Mouse (Mus musculus): Measurements from ENCODE around the gene Olfr111. TPM values are rescaled to one million over a fixed set of nuclear protein-coding genes. Genes with fewer than 3 reads are reported as not detected.

The Olfr111 gene
- polyA plus RNA-seq, 1 experiment from 2014 or later: not detected

GRCm38 (mm10) chr17:37543800-37544435 lies 36.1 kb downstream of the Olfr111 start:
- H3K27ac ChIP-seq (ENCODE audit: low read length): no peak overlapping the region
- no peaks in the 10 kb centered on the region for H3K4me1 ChIP-seq (replicated peaks; ENCODE audit: control insufficient read depth, insufficient read depth, low read length)
- no peak overlapping the region for H3K9ac ChIP-seq (replicated peaks; ENCODE audit: low read depth, low read length)
- no peak overlapping the region for H3K4me3 ChIP-seq (replicated peaks; ENCODE audit: low read length)
- no peaks in the 10 kb centered on the region for H3K36me3 ChIP-seq (ENCODE audit: control insufficient read depth, insufficient read depth)
- 37% methylated on average over 3 of the region's 3 CpGs for WGBS
- no peak overlapping the region for H3K4me2 ChIP-seq (ENCODE audit: low read length)
- no peaks in the 10 kb centered on the region for H3K9me3 ChIP-seq (ENCODE audit: control insufficient read depth, low read length)
- H3K27me3 ChIP-seq (replicated peaks; ENCODE audit: control insufficient read depth, insufficient read depth, low read length): no peaks in the 10 kb centered on the region
- no peak for ATAC-seq

GRCm38 (mm10) chr17:37558913-37559615 lies 51.2 kb downstream of the Olfr111 start:
- Histone ChIP-seq H3K36me3 (ENCODE audit: control insufficient read depth, insufficient read depth) (no peaks in the 10 kb centered on the region), H3K27ac (ENCODE audit: low read length) (no peak overlapping the region), H3K4me2 (ENCODE audit: low read length) (no peak overlapping the region), H3K9me3 (ENCODE audit: control insufficient read depth, low read length) (no peaks in the 10 kb centered on the region), H3K27me3 (replicated peaks; ENCODE audit: control insufficient read depth, insufficient read depth, low read length) (no peaks in the 10 kb centered on the region), H3K4me3 (replicated peaks; ENCODE audit: low read length) (no peak overlapping the region), H3K9ac (replicated peaks; ENCODE audit: low read depth, low read length) (no peak overlapping the region), H3K4me1 (replicated peaks; ENCODE audit: control insufficient read depth, insufficient read depth, low read length) (no peaks in the 10 kb centered on the region)
- no peak for ATAC-seq
- WGBS: 56% methylated on average over 1 of the region's 1 CpGs

- Histone ChIP-seq H3K9ac (replicated peaks; ENCODE audit: low read depth, low read length) (no peak within 1 kb of the TSS), H3K27ac (ENCODE audit: low read length) (no peak within 1 kb of the TSS), H3K4me3 (replicated peaks; ENCODE audit: low read length) (no peak within 1 kb of the TSS), H3K4me1 (replicated peaks; ENCODE audit: control insufficient read depth, insufficient read depth, low read length) (no peaks in the 10 kb centered on the region), H3K36me3 (ENCODE audit: control insufficient read depth, insufficient read depth) (no peaks in the 10 kb centered on the region), H3K4me2 (ENCODE audit: low read length) (no peak within 1 kb of the TSS), H3K27me3 (replicated peaks; ENCODE audit: control insufficient read depth, insufficient read depth, low read length) (no peaks in the 10 kb centered on the region), H3K9me3 (ENCODE audit: control insufficient read depth, low read length) (no peaks in the 10 kb centered on the region)
- ATAC-seq: no peak
These were observed 61.5 kb downstream of the Olfr111 start, which contains the start of gene Olfr112 for GRCm38 (mm10) chr17:37569351-37569750. Gene Olfr112, minus strand, starts transcription at chr17:37569451.

GRCm38 (mm10) chr17:37577563-37577962 lies 69.7 kb downstream of the Olfr111 start, which contains the start of gene Olfr113:
Gene Olfr113, minus strand, starts transcription at chr17:37577663.
- ATAC-seq: no peak
- Histone ChIP-seq H3K36me3 (ENCODE audit: control insufficient read depth, insufficient read depth) (no peaks in the 10 kb centered on the region), H3K4me2 (ENCODE audit: low read length) (no peak within 1 kb of the TSS), H3K27ac (ENCODE audit: low read length) (no peak within 1 kb of the TSS), H3K27me3 (replicated peaks; ENCODE audit: control insufficient read depth, insufficient read depth, low read length) (no peaks in the 10 kb centered on the region), H3K4me1 (replicated peaks; ENCODE audit: control insufficient read depth, insufficient read depth, low read length) (no peaks in the 10 kb centered on the region), H3K9ac (replicated peaks; ENCODE audit: low read depth, low read length) (no peak within 1 kb of the TSS), H3K4me3 (replicated peaks; ENCODE audit: low read length) (no peak within 1 kb of the TSS), H3K9me3 (ENCODE audit: control insufficient read depth, low read length) (no peaks in the 10 kb centered on the region)

Other genes with a start within 250 kb of the Olfr111 start
- gene Olfr98, start 244.3 kb upstream of the Olfr111 start, polyA plus RNA-seq (2015; fragmentation: Nextera tagmentation; extraction: Ambion mirVana): not detected in 2 replicates
- gene H2-M3, start 237.8 kb upstream of the Olfr111 start, polyA plus RNA-seq (2015; fragmentation: Nextera tagmentation; extraction: Ambion mirVana): 0.67 and 0.81 TPM in 2 replicates
- gene Olfr99, start 224.6 kb upstream of the Olfr111 start, polyA plus RNA-seq (2015; fragmentation: Nextera tagmentation; extraction: Ambion mirVana): not detected in 2 replicates
- gene Olfr101, start 203.7 kb upstream of the Olfr111 start, polyA plus RNA-seq (2015; fragmentation: Nextera tagmentation; extraction: Ambion mirVana): not detected in 2 replicates
- gene Olfr102, start 191.0 kb upstream of the Olfr111 start, polyA plus RNA-seq (2015; fragmentation: Nextera tagmentation; extraction: Ambion mirVana): not detected in 2 replicates
- gene Olfr103, start 168.3 kb upstream of the Olfr111 start, polyA plus RNA-seq (2015; fragmentation: Nextera tagmentation; extraction: Ambion mirVana): not detected in 2 replicates
- not detected in 2 replicates for gene Olfr104-ps, start 148.4 kb upstream of the Olfr111 start, polyA plus RNA-seq (2015; fragmentation: Nextera tagmentation; extraction: Ambion mirVana)
- gene Olfr105-ps, start 129.0 kb upstream of the Olfr111 start, polyA plus RNA-seq (2015; fragmentation: Nextera tagmentation; extraction: Ambion mirVana): not detected in 2 replicates
- gene Olfr106-ps, start 117.6 kb upstream of the Olfr111 start, polyA plus RNA-seq (2015; fragmentation: Nextera tagmentation; extraction: Ambion mirVana): not detected in 2 replicates
- not detected in 2 replicates for gene Olfr107, start 108.8 kb upstream of the Olfr111 start, polyA plus RNA-seq (2015; fragmentation: Nextera tagmentation; extraction: Ambion mirVana)
- gene Olfr108, start 62.5 kb upstream of the Olfr111 start, polyA plus RNA-seq (2015; fragmentation: Nextera tagmentation; extraction: Ambion mirVana): not detected in 2 replicates
- not detected in 2 replicates for gene Olfr109, start 49.1 kb upstream of the Olfr111 start, polyA plus RNA-seq (2015; fragmentation: Nextera tagmentation; extraction: Ambion mirVana)
- not detected in 2 replicates for gene H2-M2, start 24.5 kb upstream of the Olfr111 start, polyA plus RNA-seq (2015; fragmentation: Nextera tagmentation; extraction: Ambion mirVana)
- gene Olfr110, start 15.6 kb upstream of the Olfr111 start, polyA plus RNA-seq (2015; fragmentation: Nextera tagmentation; extraction: Ambion mirVana): not detected in 2 replicates
- gene Olfr112, start 61.4 kb downstream of the Olfr111 start, polyA plus RNA-seq (2015; fragmentation: Nextera tagmentation; extraction: Ambion mirVana): not detected in 2 replicates
- gene Olfr113, start 69.6 kb downstream of the Olfr111 start, polyA plus RNA-seq (2015; fragmentation: Nextera tagmentation; extraction: Ambion mirVana): not detected in 2 replicates
- not detected in 2 replicates for gene Olfr114, start 84.7 kb downstream of the Olfr111 start, polyA plus RNA-seq (2015; fragmentation: Nextera tagmentation; extraction: Ambion mirVana)
- not detected in 2 replicates for gene Olfr115, start 119.1 kb downstream of the Olfr111 start, polyA plus RNA-seq (2015; fragmentation: Nextera tagmentation; extraction: Ambion mirVana)
- gene Olfr116, start 119.2 kb downstream of the Olfr111 start, polyA plus RNA-seq (2015; fragmentation: Nextera tagmentation; extraction: Ambion mirVana): not detected in 2 replicates
- gene Olfr117, start 155.8 kb downstream of the Olfr111 start, polyA plus RNA-seq (2015; fragmentation: Nextera tagmentation; extraction: Ambion mirVana): not detected in 2 replicates
- not detected in 2 replicates for gene Olfr118, start 159.0 kb downstream of the Olfr111 start, polyA plus RNA-seq (2015; fragmentation: Nextera tagmentation; extraction: Ambion mirVana)
- gene Olfr119, start 188.5 kb downstream of the Olfr111 start, polyA plus RNA-seq (2015; fragmentation: Nextera tagmentation; extraction: Ambion mirVana): not detected in 2 replicates
- gene Olfr120, start 213.8 kb downstream of the Olfr111 start, polyA plus RNA-seq (2015; fragmentation: Nextera tagmentation; extraction: Ambion mirVana): not detected in 2 replicates
- gene Olfr121, start 240.8 kb downstream of the Olfr111 start, polyA plus RNA-seq (2015; fragmentation: Nextera tagmentation; extraction: Ambion mirVana): not detected in 2 replicates